Mouse (Mus musculus) adrenal gland, postnatal 36 days (tissue): ENCODE measurements around the gene Supt20. TPM values are rescaled to one million over a fixed set of nuclear protein-coding genes. Genes with fewer than 3 reads are reported as not detected.
A peak's percentile ranks its signal among the peaks of the same experiment; 100 is the strongest.
"Not testable (repeated sequence)": the region's sequence is repeated elsewhere in the genome, so short reads cannot be mapped to it uniquely, and the experiment has no call there.

Experiments used
- DNase-seq, 2 experiments: peaks; one replicate each; pipeline ENCODE4 v3.0.0; 2021; ENCODE audit warnings: mixed read lengths in 1 of 2
- total RNA-seq, 2 experiments: library from RNA; stranded (reverse); gene quantifications; 2 replicates each; pipeline ENCODE4 v1.2.3; 2021

The Supt20 gene
- total RNA-seq, 2 experiments from 2014 or later: 37.7 to 51.7 TPM

DNA sequence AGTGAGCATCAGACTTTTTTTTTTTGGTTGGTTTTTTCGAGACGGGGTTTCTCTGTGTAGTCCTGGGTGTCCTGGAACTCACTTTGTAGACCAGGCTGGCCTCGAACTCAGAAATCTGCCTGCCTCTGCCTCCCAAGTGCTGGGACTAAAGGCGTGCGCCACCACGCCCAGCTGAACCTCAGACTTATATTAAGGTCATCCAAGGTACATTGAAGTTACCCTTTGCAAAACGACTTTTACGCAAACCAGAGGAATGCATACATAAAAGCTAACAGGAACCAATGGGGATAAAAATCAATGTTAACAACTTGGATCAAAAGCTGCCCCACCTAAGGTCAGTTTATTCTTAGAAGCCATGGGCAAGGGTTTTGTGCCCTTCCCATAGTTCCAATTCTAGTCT lies 11.5 kb downstream of the Supt20 start:
- DNase-seq: not testable (repeated sequence)

- no peak for DNase-seq
Observed at GRCm38 (mm10) chr3:54708972-54709371, 16.4 kb downstream of the Supt20 start.

- no peak for DNase-seq
Observed at GRCm38 (mm10) chr3:54714253-54714652, 21.6 kb downstream of the Supt20 start, which contains the start of gene Gm21958. TSS of gene Gm21958 (minus strand) at chr3:54714353.

GRCm38 (mm10) chr3:54715461-54715860 lies 22.9 kb downstream of the Supt20 start:
- DNase-seq: peak; percentile 30 to 43

- DNase-seq: no peak
Observed at GRCm38 (mm10) chr3:54717348-54717747, 24.7 kb downstream of the Supt20 start.

DNA sequence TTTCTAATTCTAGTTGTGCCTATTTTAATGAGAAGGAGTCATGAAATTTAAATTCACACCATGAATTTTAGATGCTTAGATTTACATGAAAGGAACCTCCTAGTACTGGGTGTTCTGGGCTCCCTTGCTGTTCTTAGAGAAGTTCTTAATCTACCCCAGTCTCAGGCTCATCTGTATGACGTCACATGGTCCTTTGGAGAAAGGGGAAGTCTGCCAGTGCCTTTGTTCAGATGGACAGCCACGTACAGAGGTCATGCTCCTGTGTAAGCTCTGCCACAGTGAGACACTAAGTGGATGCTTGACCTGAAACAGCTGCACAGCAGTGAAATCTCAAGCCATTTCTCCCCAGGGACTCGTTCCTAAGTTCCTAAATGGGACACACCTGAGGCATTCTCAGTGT lies 26.3 kb downstream of the Supt20 start:
- no peak for DNase-seq

DNA sequence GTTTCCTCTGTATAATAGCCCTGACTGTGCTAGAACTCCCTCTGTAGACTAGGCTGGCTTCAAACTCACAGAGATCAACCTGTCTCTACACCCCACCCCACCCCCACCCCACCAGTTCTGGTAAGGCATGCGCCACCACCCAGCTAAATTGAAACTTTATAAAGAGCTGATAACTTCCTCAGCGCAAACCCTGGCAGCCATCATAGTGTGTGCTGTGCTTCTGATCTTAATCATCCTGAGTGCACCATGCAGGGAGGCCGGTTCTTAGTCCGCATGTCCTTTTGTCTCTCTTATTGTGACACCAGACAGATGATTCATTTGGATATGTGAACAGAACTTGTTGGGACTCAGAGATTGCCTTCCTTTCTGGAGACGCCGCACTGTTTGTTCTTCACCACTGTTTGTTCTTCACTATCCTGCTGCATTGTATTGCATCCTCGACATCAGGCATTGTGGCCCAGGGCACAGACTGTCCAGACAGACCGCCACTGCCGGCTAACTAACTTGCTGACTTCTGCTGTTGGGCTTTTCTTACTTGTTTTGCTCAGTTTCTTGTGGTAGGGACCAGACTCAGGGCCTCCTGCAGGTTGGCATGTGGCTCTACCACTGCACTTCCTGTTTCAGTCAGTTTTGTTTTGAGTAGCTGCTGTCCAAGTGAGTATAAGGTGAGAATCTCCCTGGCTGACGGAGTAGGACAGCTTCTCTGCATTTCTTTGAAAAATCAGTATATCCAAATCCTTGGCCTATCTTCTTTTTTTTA lies 31.3 kb downstream of the Supt20 start:
- DNase-seq: no peak

GRCm38 (mm10) chr3:54725344-54725743 lies 32.7 kb downstream of the Supt20 start:
- no peak for DNase-seq

DNA sequence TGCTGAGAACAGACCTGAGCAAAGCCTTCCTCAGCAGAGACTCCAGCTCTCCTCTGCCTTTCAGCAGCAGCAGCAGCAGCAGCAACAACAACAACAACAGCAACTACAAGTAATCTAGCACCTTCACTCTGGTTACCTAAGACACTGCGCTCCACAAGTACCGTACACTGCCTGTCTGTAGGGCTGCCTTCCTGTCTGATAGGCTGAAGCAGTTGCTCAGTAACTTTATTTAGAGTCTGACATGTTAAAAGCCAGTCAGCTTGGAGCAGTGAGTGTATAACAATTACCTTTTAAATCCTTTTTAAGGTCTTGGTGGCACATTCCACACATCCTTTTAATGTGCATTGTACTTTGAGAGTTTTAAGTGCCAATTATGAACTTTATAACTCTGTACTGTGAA lies 35.0 kb downstream of the Supt20 start:
- no peak for DNase-seq

GRCm38 (mm10) chr3:54728100-54728499 lies 35.5 kb downstream of the Supt20 start:
- DNase-seq: no peak

- no peak for DNase-seq
Observed at GRCm38 (mm10) chr3:54731626-54732150, 39.1 kb downstream of the Supt20 start.

DNA sequence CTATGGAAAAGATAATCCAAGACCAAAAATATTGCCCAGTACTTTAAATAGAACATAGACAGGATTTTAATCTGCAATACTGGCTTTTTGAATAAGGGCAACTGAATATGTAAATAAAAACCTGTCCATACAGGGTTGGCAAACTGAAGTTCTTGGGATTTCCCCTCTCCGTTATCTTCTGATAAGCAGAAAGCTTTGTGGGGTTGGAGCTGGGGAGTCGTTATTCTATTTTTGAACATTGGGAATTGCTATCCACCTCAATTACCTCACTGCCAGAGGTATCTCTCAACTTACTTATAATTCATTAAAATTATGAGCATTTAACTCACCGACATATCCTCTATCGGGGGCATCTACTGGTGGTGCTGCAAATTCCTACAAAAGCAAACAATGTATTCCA lies 39.8 kb downstream of the Supt20 start:
- no peak for DNase-seq

GRCm38 (mm10) chr3:54734411-54735246 lies 42.0 kb downstream of the Supt20 start:
- peak; percentile 92 to 93 for DNase-seq

- DNase-seq: peak; percentile 93
Observed at GRCm38 (mm10) chr3:54735247-54736046, 42.8 kb downstream of the Supt20 start, which contains the start of the genes Exosc8 and Alg5. TSS of gene Exosc8 (minus strand) at chr3:54735393. TSS of gene Alg5 (plus strand) at chr3:54735539.

GRCm38 (mm10) chr3:54736101-54736927 lies 43.7 kb downstream of the Supt20 start:
- peak in 1 of 2 experiments; percentile 10 for DNase-seq

GRCm38 (mm10) chr3:54737317-54737716 lies 44.7 kb downstream of the Supt20 start:
- no peak for DNase-seq

DNA sequence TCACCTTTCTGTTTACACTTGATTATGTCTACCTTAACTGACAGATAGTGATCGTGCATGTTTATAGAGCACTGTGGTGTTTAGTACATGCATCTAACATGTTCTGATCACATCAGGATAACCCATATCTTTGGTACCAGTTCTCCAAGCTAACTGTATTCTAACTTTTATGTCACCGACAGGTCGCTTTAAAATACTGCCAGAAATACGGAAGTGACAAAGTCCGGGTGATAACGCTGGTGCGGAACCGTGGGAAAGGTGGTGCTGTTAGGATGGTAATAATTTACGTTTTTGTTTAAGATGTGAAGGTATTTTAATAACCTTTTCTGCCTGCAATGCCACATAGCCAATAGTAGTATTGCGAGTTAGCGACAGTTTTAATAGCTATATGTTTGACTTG lies 49.4 kb downstream of the Supt20 start:
- no peak for DNase-seq

GRCm38 (mm10) chr3:54745799-54746198 lies 53.2 kb downstream of the Supt20 start:
- peak; percentile 44 to 47 for DNase-seq

GRCm38 (mm10) chr3:54753411-54753810 lies 60.8 kb downstream of the Supt20 start:
- DNase-seq: no peak

GRCm38 (mm10) chr3:54755145-54756041 lies 62.8 kb downstream of the Supt20 start, which contains the start of gene Smad9:
TSS of gene Smad9 (plus strand) at chr3:54755582.
- peak; percentile 90 to 91 for DNase-seq
